Mouse (Mus musculus): ENCODE data around the gene Otulinl. TPM values are rescaled to one million over a fixed set of nuclear protein-coding genes. Genes with fewer than 3 reads are reported as not detected.

Otulinl gene
- total RNA-seq, 1 experiment from 2014 or later: 5.5 TPM

GRCm38 (mm10) chr15:27680997-27681396 lies 382 bp downstream of the Otulinl start:
- no peak for DNase-seq

GRCm38 (mm10) chr15:27678511-27678910 lies 2.9 kb downstream of the Otulinl start:
- DNase-seq: no peak

GRCm38 (mm10) chr15:27677801-27678200 lies 3.6 kb downstream of the Otulinl start:
- DNase-seq: no peak

GRCm38 (mm10) chr15:27676211-27676610 lies 5.2 kb downstream of the Otulinl start:
- no peak for DNase-seq

- DNase-seq: no peak
These were observed 6.3 kb downstream of the Otulinl start for GRCm38 (mm10) chr15:27675122-27675521.

- peak; percentile 13 for DNase-seq
These were observed 7.3 kb downstream of the Otulinl start for GRCm38 (mm10) chr15:27674041-27674440.

- no peak for DNase-seq
These were observed 8.2 kb downstream of the Otulinl start for GRCm38 (mm10) chr15:27673151-27673550.

- DNase-seq: no peak
These were observed 9.1 kb downstream of the Otulinl start for GRCm38 (mm10) chr15:27672259-27672658.

- no peak for DNase-seq
These were observed 9.7 kb downstream of the Otulinl start for GRCm38 (mm10) chr15:27671612-27672245.

GRCm38 (mm10) chr15:27670708-27671107 lies 10.7 kb downstream of the Otulinl start:
- no peak for DNase-seq

GRCm38 (mm10) chr15:27669931-27670411 lies 11.4 kb downstream of the Otulinl start:
- no peak for DNase-seq

GRCm38 (mm10) chr15:27669276-27669675 lies 12.1 kb downstream of the Otulinl start:
- no peak for DNase-seq

GRCm38 (mm10) chr15:27668557-27668956 lies 12.8 kb downstream of the Otulinl start:
- no peak for DNase-seq

- DNase-seq: no peak
These were observed 13.3 kb downstream of the Otulinl start for GRCm38 (mm10) chr15:27668001-27668461.

GRCm38 (mm10) chr15:27666911-27667539 lies 14.4 kb downstream of the Otulinl start:
- no peak for DNase-seq

- peak; percentile 33 for DNase-seq
These were observed 15.9 kb downstream of the Otulinl start for GRCm38 (mm10) chr15:27665392-27665911.

GRCm38 (mm10) chr15:27664126-27664525 lies 17.3 kb downstream of the Otulinl start:
- DNase-seq: no peak

- DNase-seq: no peak
These were observed 18.7 kb downstream of the Otulinl start for GRCm38 (mm10) chr15:27662699-27663098.

- DNase-seq: no peak
These were observed 19.7 kb downstream of the Otulinl start for GRCm38 (mm10) chr15:27661696-27662095.

GRCm38 (mm10) chr15:27659592-27660244 lies 21.7 kb downstream of the Otulinl start:
- DNase-seq: peak; percentile 94

GRCm38 (mm10) chr15:27659143-27659542 lies 22.2 kb downstream of the Otulinl start:
- DNase-seq: no peak

GRCm38 (mm10) chr15:27658356-27658755 lies 23.0 kb downstream of the Otulinl start:
- no peak for DNase-seq

GRCm38 (mm10) chr15:27657866-27658265 lies 23.5 kb downstream of the Otulinl start:
- DNase-seq: no peak
